Mouse (Mus musculus): ENCODE results near the gene Akr1a1. TPM values are rescaled to one million over a fixed set of nuclear protein-coding genes. Genes with fewer than 3 reads are reported as not detected.

The Akr1a1 gene
- polyA plus RNA-seq, 1 experiment from 2014 or later = 734 TPM

GRCm38 (mm10) chr4:116653228-116653627 is 1.7 kb upstream of the Akr1a1 start:
- no peaks in the 10 kb centered on the region for H3K9me3 ChIP-seq (ENCODE audit: low read length)
- H3K36me3 ChIP-seq (ENCODE audit: insufficient read depth, low read length) = no peaks in the 10 kb centered on the region
- H3K4me2 ChIP-seq (replicated peaks; ENCODE audit: low read depth, low read length) = no peak overlapping the region
- ATAC-seq (no peak), DNase-seq (ENCODE audit: low spot score) (no peak)
- peaks cover 5% of the 10 kb centered on the region; the same call in 1 of the 2 replicates for H3K4me1 ChIP-seq (ENCODE audit: insufficient read depth, low read depth, low read length)
- TF ChIP-seq CTCF (IDR thresholded peaks at IDR 0.05) (no peak), EP300 (IDR thresholded peaks at IDR 0.05) (no peak)
- H3K4me3 ChIP-seq (ENCODE audit: low read depth, low read length) = no peak overlapping the region
- H3K27ac ChIP-seq (ENCODE audit: low read length) = no peak overlapping the region
- H3K9ac ChIP-seq (replicated peaks; ENCODE audit: low read depth) = no peak overlapping the region
- H3K27me3 ChIP-seq (replicated peaks; ENCODE audit: insufficient read depth, low read length) = no peaks in the 10 kb centered on the region
- WGBS = 80% methylated on average over 6 of the region's 6 CpGs

GRCm38 (mm10) chr4:116651797-116652135 is 286 bp upstream of the Akr1a1 start:
- 8% methylated on average over 6 of the region's 6 CpGs for WGBS
- Histone ChIP-seq H3K4me1 (ENCODE audit: insufficient read depth, low read depth, low read length) (peaks cover 5% of the 10 kb centered on the region; the same call in 1 of the 2 replicates), H3K27me3 (replicated peaks; ENCODE audit: insufficient read depth, low read length) (no peaks in the 10 kb centered on the region), H3K9me3 (ENCODE audit: low read length) (no peaks in the 10 kb centered on the region), H3K36me3 (ENCODE audit: insufficient read depth, low read length) (no peaks in the 10 kb centered on the region), H3K27ac (ENCODE audit: low read length) (peak overlapping the region; percentile 94), H3K4me3 (ENCODE audit: low read depth, low read length) (peak overlapping the region; percentile 72), H3K4me2 (replicated peaks; ENCODE audit: low read depth, low read length) (peak overlapping the region; percentile 62), H3K9ac (replicated peaks; ENCODE audit: low read depth) (peak overlapping the region; percentile 92)
- DNase-seq (ENCODE audit: low spot score) = no peak
- no peak for ATAC-seq
- TF ChIP-seq CTCF (IDR thresholded peaks at IDR 0.05) (no peak; the same call in 1 of the 2 replicates), EP300 (IDR thresholded peaks at IDR 0.05) (no peak)

- ATAC-seq (no peak), DNase-seq (ENCODE audit: low spot score) (peak; percentile 30)
- H3K27me3 ChIP-seq (replicated peaks; ENCODE audit: insufficient read depth, low read length) = no peaks in the 10 kb centered on the region
Measured at GRCm38 (mm10) chr4:116650365-116650764, 1.1 kb downstream of the Akr1a1 start.

GRCm38 (mm10) chr4:116649411-116649810 is 2.1 kb downstream of the Akr1a1 start:
- Histone ChIP-seq H3K4me2 (replicated peaks; ENCODE audit: low read depth, low read length) (no peak overlapping the region), H3K27ac (ENCODE audit: low read length) (no peak overlapping the region), H3K4me3 (ENCODE audit: low read depth, low read length) (no peak overlapping the region), H3K9me3 (ENCODE audit: low read length) (no peaks in the 10 kb centered on the region), H3K9ac (replicated peaks; ENCODE audit: low read depth) (no peak overlapping the region), H3K4me1 (ENCODE audit: insufficient read depth, low read depth, low read length) (peaks cover 12% of the 10 kb centered on the region; the same call in 1 of the 2 replicates), H3K27me3 (replicated peaks; ENCODE audit: insufficient read depth, low read length) (no peaks in the 10 kb centered on the region), H3K36me3 (ENCODE audit: insufficient read depth, low read length) (no peaks in the 10 kb centered on the region)
- ATAC-seq (no peak), DNase-seq (ENCODE audit: low spot score) (no peak)
- WGBS = 88% methylated on average over 2 of the region's 2 CpGs
- TF ChIP-seq EP300 (IDR thresholded peaks at IDR 0.05) (no peak), CTCF (IDR thresholded peaks at IDR 0.05) (no peak)

More at GRCm38 (mm10) chr4:116650365-116650764, 1.1 kb downstream of the Akr1a1 start:
- TF ChIP-seq CTCF (IDR thresholded peaks at IDR 0.05) = no peak
- TF ChIP-seq EP300 (IDR thresholded peaks at IDR 0.05) = no peak
- peak overlapping the region; percentile 92 for H3K9ac ChIP-seq (replicated peaks; ENCODE audit: low read depth)
- H3K4me3 ChIP-seq (ENCODE audit: low read depth, low read length) = peak overlapping the region; percentile 72
- H3K9me3 ChIP-seq (ENCODE audit: low read length) = no peaks in the 10 kb centered on the region
- peak overlapping the region; percentile 94 for H3K27ac ChIP-seq (ENCODE audit: low read length)
- H3K4me2 ChIP-seq (replicated peaks; ENCODE audit: low read depth, low read length) = peak overlapping the region; percentile 62
- 14% methylated on average over 5 of the region's 5 CpGs for WGBS
- no peaks in the 10 kb centered on the region for H3K36me3 ChIP-seq (ENCODE audit: insufficient read depth, low read length)
- peaks cover 11% of the 10 kb centered on the region; the same call in 1 of the 2 replicates for H3K4me1 ChIP-seq (ENCODE audit: insufficient read depth, low read depth, low read length)

- Histone ChIP-seq H3K36me3 (ENCODE audit: insufficient read depth, low read length) (peaks cover 14% of the 10 kb centered on the region; the same call in 1 of the 2 replicates), H3K9ac (replicated peaks; ENCODE audit: low read depth) (no peak overlapping the region), H3K4me1 (ENCODE audit: insufficient read depth, low read depth, low read length) (peaks cover 12% of the 10 kb centered on the region; the same call in 1 of the 2 replicates), H3K4me2 (replicated peaks; ENCODE audit: low read depth, low read length) (no peak overlapping the region), H3K27me3 (replicated peaks; ENCODE audit: insufficient read depth, low read length) (no peaks in the 10 kb centered on the region), H3K27ac (ENCODE audit: low read length) (no peak overlapping the region), H3K9me3 (ENCODE audit: low read length) (no peaks in the 10 kb centered on the region), H3K4me3 (ENCODE audit: low read depth, low read length) (no peak overlapping the region)
- DNase-seq (ENCODE audit: low spot score) (no peak), ATAC-seq (no peak)
- TF ChIP-seq CTCF (IDR thresholded peaks at IDR 0.05) = no peak
- TF ChIP-seq EP300 (IDR thresholded peaks at IDR 0.05) = no peak
- 73% methylated on average over 7 of the region's 7 CpGs for WGBS
Measured at GRCm38 (mm10) chr4:116645624-116646023, 5.9 kb downstream of the Akr1a1 start.

- peaks cover 7% of the 10 kb centered on the region; the same call in 1 of the 2 replicates for H3K4me1 ChIP-seq (ENCODE audit: insufficient read depth, low read depth, low read length)
- no peak overlapping the region for H3K4me2 ChIP-seq (replicated peaks; ENCODE audit: low read depth, low read length)
- TF ChIP-seq CTCF (IDR thresholded peaks at IDR 0.05) (peak; percentile 67), EP300 (IDR thresholded peaks at IDR 0.05) (no peak)
- DNase-seq (ENCODE audit: low spot score) (peak; percentile 77), ATAC-seq (peak; percentile 65)
- H3K9ac ChIP-seq (replicated peaks; ENCODE audit: low read depth) = no peak overlapping the region
- no peak overlapping the region for H3K27ac ChIP-seq (ENCODE audit: low read length)
- H3K4me3 ChIP-seq (ENCODE audit: low read depth, low read length) = no peak overlapping the region
- peaks cover 22% of the 10 kb centered on the region for H3K36me3 ChIP-seq (ENCODE audit: insufficient read depth, low read length)
- H3K27me3 ChIP-seq (replicated peaks; ENCODE audit: insufficient read depth, low read length) = no peaks in the 10 kb centered on the region
- no peaks in the 10 kb centered on the region for H3K9me3 ChIP-seq (ENCODE audit: low read length)
- 52% methylated on average over 6 of the region's 6 CpGs for WGBS
Measured at GRCm38 (mm10) chr4:116644326-116644725, 7.2 kb downstream of the Akr1a1 start.

GRCm38 (mm10) chr4:116642071-116642470 is 9.4 kb downstream of the Akr1a1 start:
- Histone ChIP-seq H3K4me1 (ENCODE audit: insufficient read depth, low read depth, low read length) (0 out of 2 replicates have a peak, but pooled peaks cover 7% of the 10 kb centered on the region), H3K9me3 (ENCODE audit: low read length) (no peaks in the 10 kb centered on the region), H3K27me3 (replicated peaks; ENCODE audit: insufficient read depth, low read length) (no peaks in the 10 kb centered on the region), H3K27ac (ENCODE audit: low read length) (no peak overlapping the region), H3K4me2 (replicated peaks; ENCODE audit: low read depth, low read length) (no peak overlapping the region), H3K9ac (replicated peaks; ENCODE audit: low read depth) (no peak overlapping the region), H3K36me3 (ENCODE audit: insufficient read depth, low read length) (peaks cover 38% of the 10 kb centered on the region), H3K4me3 (ENCODE audit: low read depth, low read length) (no peak overlapping the region)
- no peak for ATAC-seq
- no peak for DNase-seq (ENCODE audit: low spot score)
- TF ChIP-seq CTCF (IDR thresholded peaks at IDR 0.05) (peak; percentile 55), EP300 (IDR thresholded peaks at IDR 0.05) (no peak)
- WGBS = 100% methylated on average over 1 of the region's 1 CpGs
